Mouse (Mus musculus): ENCODE measurements at regions not wholly inside any gene's neighbourhood (a gene's known extent, or its start where the extent isn't known, plus 50 kb on each side); places are given as distances from the start of the nearest gene placed in this dataset.

DNA sequence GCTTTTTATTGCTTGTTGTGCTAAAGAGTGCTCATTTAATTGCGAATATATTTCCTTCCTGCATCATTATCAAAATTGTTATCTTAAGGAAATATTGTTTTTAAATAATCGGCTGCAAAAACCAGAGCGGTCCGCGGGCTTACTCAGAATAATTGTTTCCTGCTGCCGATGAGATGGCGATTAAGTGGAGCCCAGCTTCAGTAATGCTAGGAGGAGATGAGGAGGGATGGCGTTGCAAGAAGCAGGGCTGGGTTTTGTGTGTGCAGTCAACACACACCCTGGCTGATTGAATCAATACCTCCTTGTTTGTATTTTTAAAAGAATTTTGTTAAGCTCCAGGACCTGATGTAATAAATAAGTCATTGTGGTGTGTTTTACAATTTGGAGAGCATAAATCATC, 331.2 kb downstream of the Setd4 start:
- no peak for TF ChIP-seq CHD2 (IDR thresholded peaks at IDR 0.05; ENCODE audit: low read depth, low read length)
- TF ChIP-seq ZNF384 (IDR thresholded peaks at IDR 0.05; ENCODE audit: low read depth, low read length) = no peak
- TF ChIP-seq HCFC1 (IDR thresholded peaks at IDR 0.05; ENCODE audit: borderline replicate concordance, insufficient read depth, low read length) = no peak
- TF ChIP-seq MAFK (IDR thresholded peaks at IDR 0.05; ENCODE audit: insufficient read depth, low read depth, low read length) = no peak
